Mouse (Mus musculus) intestine, postnatal 0 days (tissue): ENCODE data around the gene Klrb1f. TPM values are rescaled to one million over a fixed set of nuclear protein-coding genes. Genes with fewer than 3 reads are reported as not detected.
"Not testable (repeated sequence)": the region's sequence is repeated elsewhere in the genome, so short reads cannot be mapped to it uniquely, and the experiment has no call there.

Experiments
- ATAC-seq: fragments of 200-750 bp; cut with Nextera tagmentation; 2 replicates; pipeline ENCODE4 v1.8.0; 2017; ENCODE audit warnings: mild to moderate bottlenecking, moderate TSS enrichment, moderate library complexity
- H3K27ac ChIP-seq: fragments of 300-500 bp; sonication (generic); 2 replicates; pipeline ENCODE4 v1.5.1; 2014; ENCODE audit warnings: mild to moderate bottlenecking, low read depth, low read length, moderate library complexity
- H3K27me3 ChIP-seq: fragments of 300-500 bp; sonication (generic); replicated peaks from 2 replicates; pipeline ENCODE4 v1.6.1; 2014; ENCODE audit warnings: low read length, mixed read lengths; ENCODE audit not compliant: control insufficient read depth, insufficient read depth
- H3K36me3 ChIP-seq: fragments of 300-500 bp; sonication (generic); 2 replicates; pipeline ENCODE4 v1.6.1; 2014; ENCODE audit warnings: mild to moderate bottlenecking, moderate library complexity; ENCODE audit not compliant: control insufficient read depth, insufficient read depth
- H3K4me1 ChIP-seq: fragments of 300-500 bp; sonication (generic); replicated peaks from 2 replicates; pipeline ENCODE4 v1.6.1; 2014; ENCODE audit warnings: antibody characterized with exemption, low read length, mixed read lengths; ENCODE audit not compliant: control insufficient read depth, insufficient read depth
- H3K4me2 ChIP-seq: fragments of 300-500 bp; sonication (generic); replicated peaks from 2 replicates; pipeline ENCODE4 v1.6.1; 2014; ENCODE audit warnings: low read depth, mild to moderate bottlenecking, moderate library complexity
- H3K4me3 ChIP-seq: fragments of 300-500 bp; sonication (generic); 2 replicates; pipeline ENCODE4 v1.5.1; 2014; ENCODE audit warnings: low read depth, low read length
- H3K9ac ChIP-seq: fragments of 300-500 bp; sonication (generic); 2 replicates; pipeline ENCODE4 v1.6.1; 2014; ENCODE audit warnings: mild to moderate bottlenecking, low read depth, low read length
- H3K9me3 ChIP-seq: fragments of 300-500 bp; sonication (generic); 2 replicates; pipeline ENCODE4 v1.6.1; 2016; ENCODE audit warnings: mixed run types; ENCODE audit not compliant: control insufficient read depth
- CTCF ChIP-seq: sonication (generic); IDR thresholded peaks from 2 replicates; pipeline ENCODE4 v1.5.1; 2016; ENCODE audit warnings: low read depth, mild to moderate bottlenecking, control low read depth, antibody characterized with exemption, moderate library complexity
- WGBS: fragments of 180-500 bp; shearing (Covaris S2); extraction: QIAGEN DNeasy Blood & Tissue Kit; methylation state at CpG from one replicate; pipeline ENCODE4 v1.1.7; 2014; 5-methylcytosine and 5-hydroxymethylcytosine counted together
- polyA plus RNA-seq: library from polyadenylated mRNA; unstranded; fragments of >200 nt; fragmentation: Nextera tagmentation; extraction: Ambion mirVana; gene quantifications from 2 replicates; pipeline ENCODE4 v1.2.1, GENCODE M21; 2015

The Klrb1f gene
- polyA plus RNA-seq, 1 experiment from 2014 or later, result 0.44 TPM

DNA sequence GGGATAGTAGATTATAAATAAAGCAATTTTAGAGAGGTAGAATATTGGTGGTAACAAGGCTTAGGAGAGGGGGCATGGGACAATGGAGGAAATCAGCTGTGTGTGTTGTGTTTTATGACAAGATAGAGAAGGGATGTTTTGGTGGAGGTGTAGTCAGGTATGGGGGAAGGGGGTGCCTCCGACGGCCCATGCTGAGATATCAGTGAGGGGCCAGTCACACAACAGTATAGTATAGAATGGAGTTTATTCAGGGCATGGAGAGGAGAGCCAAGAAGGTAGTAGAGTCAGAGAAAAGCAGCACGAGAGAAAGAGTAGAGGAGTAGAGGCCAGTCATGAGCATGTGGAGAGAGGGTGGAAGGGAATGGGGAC, 35.2 kb upstream of the Klrb1f start:
- Histone ChIP-seq H3K4me3 (no peak overlapping the region), H3K9me3 (no peaks in the 10 kb centered on the region), H3K4me2 (no peak overlapping the region), H3K9ac (no peak overlapping the region), H3K27me3 (no peaks in the 10 kb centered on the region), H3K27ac (no peak overlapping the region), H3K36me3 (no peaks in the 10 kb centered on the region), H3K4me1 (no peaks in the 10 kb centered on the region)
- 76% methylated on average over 3 of the region's 3 CpGs for WGBS
- TF ChIP-seq CTCF, result no peak
- no peak for ATAC-seq

DNA sequence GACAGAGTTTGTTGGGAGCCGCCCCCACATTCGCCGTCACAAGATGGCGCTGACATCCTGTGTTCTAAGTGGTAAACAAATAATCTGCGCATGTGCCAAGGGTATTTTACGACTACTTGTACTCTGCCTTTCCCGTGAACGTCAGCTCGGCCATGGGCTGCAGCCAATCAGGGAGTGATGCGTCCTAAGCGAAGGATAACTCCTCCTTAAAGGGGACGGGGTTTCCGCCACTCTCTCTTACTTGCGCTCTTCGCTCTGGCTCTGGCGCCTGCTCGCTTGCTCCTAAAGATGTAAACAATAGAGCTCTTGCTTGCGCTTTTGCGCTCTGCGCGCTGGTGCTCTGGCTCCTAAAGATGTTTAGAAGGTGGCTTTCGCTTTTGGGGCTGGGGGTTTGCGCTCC, 33.7 kb upstream of the Klrb1f start:
- H3K27ac ChIP-seq, H3K9ac ChIP-seq, H3K4me2 ChIP-seq, H3K4me3 ChIP-seq, H3K36me3 ChIP-seq, H3K9me3 ChIP-seq, H3K4me1 ChIP-seq, H3K27me3 ChIP-seq, ATAC-seq: not testable (repeated sequence)
- 95% methylated on average over 17 of the region's 23 CpGs for WGBS

DNA sequence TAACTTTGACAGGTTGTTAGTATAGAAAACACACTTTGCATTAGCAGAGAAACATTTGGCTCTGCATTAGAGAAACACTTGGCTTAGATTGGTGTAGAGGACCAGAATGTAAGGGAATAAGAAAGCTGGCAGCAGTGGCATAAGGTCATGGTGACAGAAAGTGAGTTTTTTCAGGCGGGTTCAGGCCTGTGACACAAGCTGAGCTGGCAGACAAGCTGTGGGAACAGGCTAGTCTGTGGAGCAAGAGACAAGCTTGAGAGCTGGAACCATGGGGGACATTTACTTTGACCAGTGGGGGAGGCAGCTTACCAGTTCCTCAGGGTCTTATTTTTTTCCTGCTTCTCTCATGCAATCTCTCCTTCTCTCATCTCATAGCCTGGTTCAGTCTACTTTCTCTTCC, 32.7 kb upstream of the Klrb1f start:
- H3K36me3 ChIP-seq, result no peaks in the 10 kb centered on the region
- TF ChIP-seq CTCF, result no peak
- H3K9ac ChIP-seq, result no peak overlapping the region
- WGBS, result 79% methylated on average over 1 of the region's 1 CpGs
- H3K4me2 ChIP-seq, result no peak overlapping the region
- no peak for ATAC-seq
- H3K4me3 ChIP-seq, result no peak overlapping the region
- no peaks in the 10 kb centered on the region for H3K4me1 ChIP-seq
- H3K27ac ChIP-seq, result no peak overlapping the region
- H3K9me3 ChIP-seq, result no peaks in the 10 kb centered on the region
- no peaks in the 10 kb centered on the region for H3K27me3 ChIP-seq

DNA sequence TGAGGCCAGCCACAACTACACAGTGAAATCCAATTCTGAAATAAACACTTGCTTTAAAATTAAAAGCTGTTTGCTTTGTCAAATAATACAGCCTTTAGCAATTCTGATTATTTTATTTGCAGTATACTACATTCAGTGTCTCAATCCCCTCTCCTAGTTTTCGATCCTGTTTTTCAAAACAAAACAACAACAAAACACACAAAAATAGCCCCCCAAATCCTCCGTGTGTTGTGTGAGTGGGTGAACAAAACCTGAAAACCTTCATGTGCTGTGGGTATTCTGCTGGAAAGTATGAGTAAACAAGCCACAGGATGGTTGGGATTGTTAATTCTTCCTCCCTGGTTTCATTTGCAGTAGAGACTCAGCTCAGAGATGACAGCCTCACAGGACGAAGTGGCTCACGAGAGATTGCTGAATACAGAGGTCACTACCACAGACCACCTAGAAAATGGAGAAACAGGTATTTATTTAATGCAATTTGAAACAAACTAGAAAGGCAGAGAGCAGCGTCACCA, 31.9 kb upstream of the Klrb1f start:
- Histone ChIP-seq H3K27ac (no peak overlapping the region), H3K27me3 (no peaks in the 10 kb centered on the region), H3K9ac (no peak overlapping the region), H3K36me3 (no peaks in the 10 kb centered on the region), H3K9me3 (no peaks in the 10 kb centered on the region), H3K4me2 (no peak overlapping the region), H3K4me3 (no peak overlapping the region), H3K4me1 (no peaks in the 10 kb centered on the region)
- ATAC-seq, result no peak
- WGBS, result 71% methylated on average over 5 of the region's 5 CpGs
- TF ChIP-seq CTCF, result no peak

DNA sequence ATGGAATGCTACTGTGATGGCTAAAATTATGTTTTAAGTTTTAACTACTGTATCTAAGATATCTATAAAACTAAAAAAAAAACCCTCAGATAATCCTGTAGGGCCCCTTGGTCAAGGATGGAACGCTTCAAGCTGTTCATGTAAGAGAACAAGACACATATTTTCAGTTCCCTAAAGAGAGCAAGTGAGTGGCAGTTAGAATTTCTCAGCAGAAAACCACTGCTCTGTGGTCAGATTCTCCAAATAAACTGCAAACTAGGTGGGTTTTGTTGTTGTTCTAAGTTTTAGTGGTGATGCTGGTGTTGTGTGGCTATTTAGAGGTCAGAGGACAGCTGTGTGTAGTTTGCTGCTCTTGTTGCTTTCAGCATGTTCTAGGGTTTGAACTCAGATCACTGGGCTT, 31.3 kb upstream of the Klrb1f start:
- Histone ChIP-seq H3K27me3 (no peaks in the 10 kb centered on the region), H3K4me2 (no peak overlapping the region), H3K9ac (no peak overlapping the region), H3K4me3 (no peak overlapping the region), H3K36me3 (no peaks in the 10 kb centered on the region), H3K4me1 (no peaks in the 10 kb centered on the region), H3K9me3 (no peaks in the 10 kb centered on the region), H3K27ac (no peak overlapping the region)
- TF ChIP-seq CTCF, result no peak
- no peak for ATAC-seq
- 67% methylated on average over 1 of the region's 1 CpGs for WGBS

DNA sequence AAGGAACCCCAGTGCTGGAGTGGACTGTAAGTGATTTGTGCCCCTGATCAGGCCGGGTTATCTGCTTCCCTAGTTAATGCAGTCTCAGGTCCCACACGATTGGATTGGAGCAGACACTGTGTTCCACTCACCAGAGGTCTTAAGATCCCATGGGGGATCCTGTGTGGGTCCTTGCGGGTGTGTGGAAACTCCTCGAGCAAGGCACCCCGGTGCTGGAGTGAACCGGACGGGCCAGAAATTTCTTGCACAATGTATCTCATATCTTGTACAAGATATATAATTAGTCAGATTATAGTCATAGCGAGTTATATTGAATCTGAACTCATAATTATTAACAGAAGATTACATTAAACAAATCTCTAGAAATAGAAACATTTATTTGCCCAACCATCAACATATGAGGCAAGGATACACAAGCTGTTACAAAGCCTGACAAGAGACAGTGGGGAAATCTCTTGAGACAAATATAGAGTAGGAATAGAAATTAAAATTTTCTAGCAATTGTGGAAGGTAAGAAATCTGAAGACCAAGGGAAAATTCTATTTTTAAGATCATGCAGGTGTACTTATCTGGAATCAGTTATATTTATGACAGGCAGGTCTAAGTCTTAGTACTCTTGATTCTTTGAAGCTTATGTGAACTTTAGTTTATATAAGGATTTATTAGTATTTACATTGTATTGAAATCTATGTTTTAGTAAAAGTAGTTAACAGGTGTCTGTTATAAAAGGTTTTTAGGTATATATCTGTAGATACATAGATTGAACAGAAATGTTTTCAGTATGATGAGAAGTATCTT, 18.1 kb upstream of the Klrb1f start:
- H3K4me3 ChIP-seq, result no peak overlapping the region
- TF ChIP-seq CTCF, result no peak
- 57% methylated on average over 8 of the region's 8 CpGs for WGBS
- no peaks in the 10 kb centered on the region for H3K9me3 ChIP-seq
- H3K27me3 ChIP-seq, result no peaks in the 10 kb centered on the region
- no peaks in the 10 kb centered on the region for H3K36me3 ChIP-seq
- H3K27ac ChIP-seq, result no peak overlapping the region
- ATAC-seq, result peak; percentile 49; the same call in 1 of the 2 replicates
- no peak overlapping the region for H3K9ac ChIP-seq
- no peak overlapping the region for H3K4me2 ChIP-seq
- H3K4me1 ChIP-seq, result no peaks in the 10 kb centered on the region
